Mouse (Mus musculus) C2C12 (cell line): ENCODE results near the gene Slc12a8.

Experiments used
- CTCF ChIP-seq: IDR thresholded peaks from one replicate; pipeline ENCODE4 v1.5.1; 2011; ENCODE audit not compliant: control insufficient read depth, insufficient read depth, insufficient read length
- FOSL1 ChIP-seq: IDR thresholded peaks from one replicate; pipeline ENCODE4 v1.8.0; 2011; ENCODE audit warnings: mild to moderate bottlenecking, low read length; ENCODE audit not compliant: poor library complexity, insufficient read depth, severe bottlenecking
- MAX ChIP-seq: IDR thresholded peaks from one replicate; pipeline ENCODE4 v1.6.1; 2011; ENCODE audit warnings: mild to moderate bottlenecking, control low read depth
- MYOD1 ChIP-seq: IDR thresholded peaks from one replicate; pipeline ENCODE4 v1.6.1; 2011; ENCODE audit warnings: low read depth; ENCODE audit not compliant: control insufficient read depth, insufficient read length
- MYOG ChIP-seq: IDR thresholded peaks from one replicate; pipeline ENCODE4 v1.6.1; 2011; ENCODE audit not compliant: control insufficient read depth, insufficient read length; ENCODE audit errors: extremely low read depth
- USF1 ChIP-seq: IDR thresholded peaks from one replicate; pipeline ENCODE4 v1.6.1; 2011; ENCODE audit warnings: low read depth, mild to moderate bottlenecking, control low read depth, moderate library complexity

GRCm38 (mm10) chr16:33467451-33467850 is 49.7 kb upstream of the Slc12a8 start:
- TF ChIP-seq CTCF = no peak
- TF ChIP-seq MYOG = no peak
- no peak for TF ChIP-seq MAX
- TF ChIP-seq USF1 = no peak
- no peak for TF ChIP-seq MYOD1
- TF ChIP-seq FOSL1 = no peak
